Mouse (Mus musculus) ES-Bruce4 (cell line): ENCODE measurements around the gene Unc50.

Source experiments
- CTCF ChIP-seq: IDR thresholded peaks from one replicate; pipeline ENCODE4 v1.8.1; 2011; ENCODE audit warnings: low read depth, low read length
- POLR2A ChIP-seq: IDR thresholded peaks from one replicate; pipeline ENCODE4 v1.8.1; 2011; ENCODE audit warnings: low read length; ENCODE audit not compliant: insufficient read depth

DNA sequence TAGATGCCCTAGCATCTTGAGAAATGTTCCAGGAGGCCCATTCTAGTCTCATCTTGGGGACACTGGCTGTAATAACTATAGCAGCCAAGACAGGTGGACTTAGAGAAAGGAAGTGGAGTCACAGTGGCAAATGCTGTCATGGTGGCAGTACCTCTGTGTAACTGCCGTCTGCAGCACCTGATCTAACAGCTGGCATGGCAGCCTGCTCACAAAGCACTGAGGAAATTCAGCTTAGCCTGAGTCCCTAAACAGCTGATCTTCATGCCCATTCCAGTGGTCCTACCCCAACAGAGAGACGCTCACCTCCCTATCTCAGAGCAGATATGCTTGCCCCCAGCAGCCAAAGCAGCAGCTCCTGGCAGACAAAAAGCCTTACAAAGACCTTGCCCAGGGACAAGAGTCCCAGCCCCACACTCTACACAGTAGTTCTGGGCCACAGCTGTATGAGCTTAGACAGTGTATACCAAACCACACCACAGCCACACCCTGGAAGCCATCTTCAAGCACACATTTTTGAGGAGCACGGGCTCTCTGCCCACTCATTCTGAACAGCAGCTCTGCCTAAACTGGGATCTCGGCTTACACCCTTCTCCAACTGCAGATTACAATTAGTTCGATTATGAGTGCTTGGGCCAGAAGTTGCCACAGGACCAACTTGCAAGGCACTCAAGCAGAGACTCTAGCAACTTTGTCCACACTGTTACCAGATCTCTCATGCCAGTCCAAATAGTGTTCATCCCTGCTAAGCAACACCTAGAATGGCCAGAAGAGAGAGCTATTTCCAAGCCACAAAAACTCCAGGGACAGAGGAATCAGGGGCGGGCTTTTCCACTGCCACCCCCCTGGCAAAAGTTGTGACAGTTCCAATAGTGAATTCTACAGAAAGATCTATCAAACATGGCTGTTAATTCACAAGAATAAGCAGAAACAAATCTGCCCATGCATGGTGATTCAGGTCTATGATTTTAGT, 41.5 kb downstream of the Unc50 start:
- TF ChIP-seq CTCF, result no peak
- no peak for TF ChIP-seq POLR2A
